Mouse (Mus musculus) regulatory T cell (primary cell): ENCODE results near the gene Klhl9.
"Not testable (repeated sequence)": the region's sequence is repeated elsewhere in the genome, so short reads cannot be mapped to it uniquely, and the experiment has no call there.

ENCODE experiments used
- in situ Hi-C: fragments of 300-600 bp; cut with MboI, MseI; formaldehyde crosslinking; loops from one replicate; pipeline ENCODE4 v1.15.1; 2025; ENCODE audit warnings: high pct_unique_total_duplicates

Gene Klhl9

GRCm38 (mm10) chr4:88721791-88722721 lies at the start of gene Klhl9, which contains the start of gene Gm26566:
Klhl9 (minus strand) TSS chr4:88722465.
Gm26566 (plus strand) TSS chr4:88721805.
- in situ Hi-C loops: loop anchor here (10.0 kb wide), 1 partner anchor 413 kb away; the partner anchor contains the start of gene Mtap

- in situ Hi-C loops: not testable (repeated sequence)
Observed at GRCm38 (mm10) chr4:88763384-88764018, 41.2 kb upstream of the Klhl9 start.

- in situ Hi-C loops: not testable (repeated sequence)
Observed at GRCm38 (mm10) chr4:88762341-88762740, 40.1 kb upstream of the Klhl9 start.

- in situ Hi-C loops: not testable (repeated sequence)
Observed at GRCm38 (mm10) chr4:88761776-88762175, 39.5 kb upstream of the Klhl9 start.

- in situ Hi-C loops: not testable (repeated sequence)
Observed at GRCm38 (mm10) chr4:88760431-88760830, 38.2 kb upstream of the Klhl9 start.

GRCm38 (mm10) chr4:88759610-88760268 lies 37.5 kb upstream of the Klhl9 start, which contains the start of gene Gm13283:
Gm13283 (plus strand) TSS chr4:88760119.
- in situ Hi-C loops: not testable (repeated sequence)

- in situ Hi-C loops: not testable (repeated sequence)
Observed at GRCm38 (mm10) chr4:88758751-88759150, 36.5 kb upstream of the Klhl9 start.

- in situ Hi-C loops: not testable (repeated sequence)
Observed at GRCm38 (mm10) chr4:88757628-88758031, 35.4 kb upstream of the Klhl9 start.

- in situ Hi-C loops: not testable (repeated sequence)
Observed at GRCm38 (mm10) chr4:88756581-88757513, 34.6 kb upstream of the Klhl9 start.

GRCm38 (mm10) chr4:88754818-88755340 lies 32.6 kb upstream of the Klhl9 start, which contains the start of gene Gm13271:
Gm13271 (plus strand) TSS chr4:88754868.
- in situ Hi-C loops: not testable (repeated sequence)

GRCm38 (mm10) chr4:88749926-88750325 lies 27.7 kb upstream of the Klhl9 start:
- in situ Hi-C loops: no loop called here

- in situ Hi-C loops: loop anchor here (5.0 kb wide), 1 partner anchor 38 kb away; the partner anchor contains the start of gene Ifnz
Observed at GRCm38 (mm10) chr4:88744207-88744606, 21.9 kb upstream of the Klhl9 start.

GRCm38 (mm10) chr4:88742771-88743371 lies 20.6 kb upstream of the Klhl9 start:
- in situ Hi-C loops: loop anchor here (5.0 kb wide), 1 partner anchor 39 kb away; the partner anchor contains the start of gene Ifnz

GRCm38 (mm10) chr4:88741426-88741825 lies 19.2 kb upstream of the Klhl9 start:
- in situ Hi-C loops: loop anchor here (5.0 kb wide), 1 partner anchor 41 kb away; the partner anchor contains the start of gene Ifnz

GRCm38 (mm10) chr4:88739036-88739435 lies 16.8 kb upstream of the Klhl9 start:
- in situ Hi-C loops: no loop called here

GRCm38 (mm10) chr4:88738480-88738879 lies 16.2 kb upstream of the Klhl9 start:
- in situ Hi-C loops: no loop called here

- in situ Hi-C loops: loop anchor here (10.0 kb wide), 1 partner anchor 407 kb away; the partner anchor contains the start of gene Mtap
Observed at GRCm38 (mm10) chr4:88727324-88727723, 5.1 kb upstream of the Klhl9 start.

- in situ Hi-C loops: loop anchor here (10.0 kb wide), 1 partner anchor 408 kb away; the partner anchor contains the start of gene Mtap
Observed at GRCm38 (mm10) chr4:88726727-88727126, 4.5 kb upstream of the Klhl9 start.

- in situ Hi-C loops: loop anchor here (10.0 kb wide), 1 partner anchor 411 kb away; the partner anchor contains the start of gene Mtap
Observed at GRCm38 (mm10) chr4:88723497-88724090, 1.3 kb upstream of the Klhl9 start.
